Mouse (Mus musculus) layer of hippocampus, adult 18-20 months (tissue): ENCODE data around the gene Muc16. TPM values are rescaled to one million over a fixed set of nuclear protein-coding genes. Genes with fewer than 3 reads are reported as not detected.

Source experiments
- DNase-seq, 2 experiments: peaks; one replicate each; pipeline ENCODE4 v3.0.0; 2022; ENCODE audit warnings: low spot score in 2 of 2
- long read RNA-seq: library from polyadenylated mRNA; stranded (forward); transcript quantifications from one replicate; pipeline ENCODE4 v2.0.0, GENCODE M21; 2021
- microRNA-seq, 2 experiments: library from miRNA; unstranded; fragments of <30 nt; microRNA quantifications; one replicate each; pipeline ENCODE4 v1.2.0; 2021
- total RNA-seq, 2 experiments: library from RNA; stranded (reverse); gene quantifications; 2 replicates each; pipeline ENCODE4 v1.2.3; 2021

Muc16 gene
- not detected for total RNA-seq
- long read RNA-seq = 0 reads

- DNase-seq = no peak
Measured at GRCm38 (mm10) chr9:18674480-18675154, at the start of gene Muc16. Gene Muc16 (minus strand): TSS chr9:18674530.

GRCm38 (mm10) chr9:18722712-18723099 lies 48.4 kb upstream of the Muc16 start:
- no peak for DNase-seq

DNA sequence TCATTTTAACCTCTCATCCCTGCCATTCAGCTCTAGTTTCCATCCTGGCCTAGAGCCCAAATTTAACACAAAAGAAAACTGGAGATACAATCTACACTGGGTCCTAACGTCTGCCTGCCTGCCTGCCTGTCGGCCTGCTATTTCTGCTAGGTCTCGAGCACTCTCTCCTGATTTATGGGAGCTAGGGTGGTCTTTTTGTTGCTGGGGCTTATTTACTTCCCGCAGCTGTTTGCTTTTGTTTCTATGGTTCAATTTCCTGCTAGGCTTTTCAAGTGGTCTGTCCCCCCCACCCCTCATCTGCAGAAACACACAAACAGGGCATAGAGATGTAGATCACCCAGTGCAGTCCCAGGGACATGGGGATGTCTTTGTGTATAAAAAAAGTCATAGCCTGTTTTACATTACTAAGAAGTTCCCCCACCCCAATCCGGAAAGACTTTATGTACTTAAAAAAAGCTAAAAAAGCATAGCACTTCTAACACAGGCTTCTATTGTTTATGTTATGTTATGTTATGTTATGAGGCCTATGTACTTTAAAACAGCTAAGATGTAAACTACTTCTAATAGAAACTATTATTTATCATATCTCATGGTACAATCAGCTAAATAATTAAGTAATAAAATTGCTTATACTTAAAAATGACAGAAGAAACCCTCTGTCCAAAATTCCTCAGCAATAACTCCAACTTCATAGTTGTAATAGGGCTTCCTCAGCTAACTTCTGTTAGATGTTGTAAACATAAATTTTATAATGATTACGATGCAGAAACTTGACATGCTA lies 47.8 kb upstream of the Muc16 start:
- DNase-seq = no peak

DNA sequence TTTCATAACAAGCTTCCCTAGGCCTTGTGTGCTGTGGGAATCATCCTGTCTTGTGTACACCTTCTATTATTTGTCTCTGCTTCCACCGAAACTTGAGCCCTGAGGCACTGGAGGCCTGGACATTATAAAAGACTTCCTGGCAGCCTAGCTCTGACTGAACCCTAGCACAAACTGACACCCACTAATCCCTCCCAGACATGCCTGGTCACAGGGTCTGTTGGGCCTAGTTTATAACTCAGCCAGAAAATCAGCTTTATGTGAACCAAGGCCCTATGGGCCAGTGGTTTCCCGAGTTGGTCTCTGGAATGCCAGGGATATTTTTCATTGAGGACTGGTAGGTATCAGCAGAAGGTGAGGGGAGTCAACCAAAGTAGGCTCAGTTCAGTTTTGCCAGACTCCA lies 46.7 kb upstream of the Muc16 start:
- no peak for DNase-seq

DNA sequence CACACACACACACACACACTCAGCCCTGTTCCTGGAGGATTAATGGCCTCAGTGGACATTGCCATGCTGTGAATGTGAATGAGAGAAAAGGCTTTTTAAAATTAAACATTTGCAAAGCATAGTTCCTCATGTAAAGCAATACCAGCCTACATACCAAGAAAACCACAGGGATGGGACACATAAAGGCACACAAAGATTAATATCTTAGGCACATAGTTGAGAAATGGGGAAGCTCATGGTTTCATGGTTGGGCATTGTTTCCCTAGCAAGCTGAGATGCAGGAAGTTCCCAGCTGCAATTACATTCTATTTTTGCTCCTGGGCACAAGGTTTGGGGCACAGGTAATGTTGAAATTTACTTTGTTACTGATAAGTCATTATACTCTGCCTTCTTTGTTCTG lies 31.3 kb upstream of the Muc16 start:
- no peak for DNase-seq

- DNase-seq = no peak
Measured at GRCm38 (mm10) chr9:18598366-18598765, 76.0 kb downstream of the Muc16 start.

DNA sequence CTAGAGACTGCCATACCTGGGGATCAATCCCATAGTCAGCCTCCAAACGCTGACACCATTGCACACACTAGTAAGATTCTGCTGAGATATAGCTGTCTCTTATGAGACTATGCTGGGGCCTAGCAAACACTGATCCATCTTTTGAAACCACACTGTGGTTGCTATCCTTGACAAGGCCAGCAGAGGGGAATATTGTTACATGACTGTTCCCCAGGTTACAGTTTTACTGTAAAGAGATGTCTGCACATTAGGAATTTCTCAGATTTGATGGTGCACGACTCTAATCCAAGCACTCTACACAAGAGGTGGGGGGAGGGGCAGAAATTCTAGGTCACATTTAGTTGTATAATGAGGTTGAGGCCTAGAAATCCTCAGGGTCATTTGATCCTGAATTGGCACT lies 166.2 kb downstream of the Muc16 start:
- DNase-seq = peak in 1 of 2 experiments; percentile 30

- DNase-seq = no peak
Measured at GRCm38 (mm10) chr9:18478168-18478567, 196.2 kb downstream of the Muc16 start, which contains the start of the genes Zfp558 and Mbd3l1. Gene Zfp558 (minus strand): TSS chr9:18478268. Gene Mbd3l1 (plus strand): TSS chr9:18478359.

DNA sequence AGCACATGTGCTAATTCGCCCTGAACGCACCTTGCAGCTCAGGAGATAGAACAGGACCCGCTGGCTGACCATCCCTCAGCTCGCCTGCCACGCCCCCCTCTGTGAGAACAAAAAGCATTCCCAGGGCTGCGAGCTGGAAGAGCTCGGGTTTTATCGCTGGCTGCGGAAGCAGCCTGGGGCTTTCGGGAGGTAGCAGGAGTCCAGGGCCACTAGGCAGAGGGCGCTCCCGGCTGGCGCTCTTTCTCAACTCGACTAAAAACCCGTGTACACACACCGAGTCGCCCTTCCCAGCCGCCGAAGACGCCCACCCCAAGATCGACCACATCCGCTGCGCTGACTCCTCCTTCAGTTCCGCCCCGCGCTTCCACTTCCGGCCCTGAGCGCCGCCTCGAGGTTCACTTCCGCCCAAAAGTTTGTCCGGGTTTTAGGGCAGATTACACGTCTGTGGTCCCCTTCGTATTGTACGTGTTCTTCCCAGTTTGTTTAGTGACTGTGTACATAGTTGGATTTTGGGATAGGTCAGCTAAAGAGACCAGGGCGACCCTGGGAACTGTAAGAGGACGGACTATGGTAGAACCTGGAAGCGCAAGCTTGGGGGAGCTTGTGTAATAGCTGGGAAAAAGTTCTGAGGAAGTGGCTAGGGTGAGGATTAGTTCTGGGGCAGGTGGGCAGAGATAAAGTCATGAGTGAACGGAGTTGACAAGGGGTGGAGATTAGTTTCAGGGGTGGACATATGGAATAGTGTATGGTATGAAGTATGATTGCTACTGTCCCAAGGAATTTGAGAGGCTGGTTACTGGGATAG lies 200.8 kb downstream of the Muc16 start:
- peak; percentile 39 to 65 for DNase-seq

GRCm38 (mm10) chr9:18468005-18468404 lies 206.3 kb downstream of the Muc16 start:
- no peak for DNase-seq

DNA sequence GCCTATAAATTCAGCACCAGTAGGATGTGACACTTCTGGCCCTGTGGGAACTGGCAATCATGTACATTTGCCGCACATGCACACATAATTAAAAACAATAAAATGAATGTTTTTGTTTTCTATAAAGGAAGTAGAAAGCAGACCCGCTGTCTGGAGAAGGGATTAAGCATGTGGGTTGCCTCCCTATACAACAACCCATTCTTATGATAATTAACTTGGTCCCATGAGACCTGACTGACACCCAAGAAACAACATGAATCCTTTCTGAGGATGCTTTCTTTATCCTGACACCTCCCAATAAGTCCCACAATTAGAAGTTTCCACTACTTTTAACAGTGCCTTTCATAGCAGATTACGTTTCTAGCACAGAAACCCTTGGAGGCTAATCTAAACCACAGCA lies 207.0 kb downstream of the Muc16 start:
- no peak for DNase-seq

DNA sequence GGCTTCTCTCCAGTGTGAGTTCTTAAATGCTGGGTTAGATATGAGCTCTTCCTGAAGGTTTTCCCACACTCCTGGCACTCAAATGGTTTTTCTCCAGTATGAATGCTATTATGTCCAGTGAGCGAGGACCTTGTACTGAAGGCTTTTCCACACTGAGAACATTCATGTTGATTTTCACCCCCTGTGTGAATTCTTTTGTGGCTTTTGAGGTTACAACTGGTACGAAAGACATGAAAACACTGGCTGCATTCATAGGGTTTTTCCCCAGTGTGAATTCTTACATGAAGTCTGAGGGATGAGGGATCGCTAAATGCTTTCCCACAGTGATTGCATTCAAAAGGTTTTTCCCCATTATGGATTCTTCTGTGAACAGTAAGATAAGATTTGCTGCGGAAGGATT lies 217.8 kb downstream of the Muc16 start:
- no peak for DNase-seq

Small RNA genes lying within 50 kb of the gene (microRNA-seq; reads per million reads assigned to microRNA genes)
- 0 reads per million in 2 experiments for gene Gm22854

Other genes with a start within 250 kb of the Muc16 start
- not detected for gene Mbd3l2, start 243.9 kb downstream of the Muc16 start, total RNA-seq
- gene Zfp558, start 196.3 kb downstream of the Muc16 start, total RNA-seq = 1 to 10 TPM; 2.3 to 2.5 TPM
- gene Mbd3l1, start 196.2 kb downstream of the Muc16 start, total RNA-seq = not detected
- gene Olfr24, start 89.5 kb upstream of the Muc16 start, total RNA-seq = not detected
- not detected for gene Olfr828, start 145.0 kb upstream of the Muc16 start, total RNA-seq
- not detected for gene Olfr829, start 180.4 kb upstream of the Muc16 start, total RNA-seq
- not detected for gene Olfr830, start 200.2 kb upstream of the Muc16 start, total RNA-seq